ENCODE assay signal across 17 mouse cellular contexts in genomic region chr13:100787316-100788010, GRCm38 (mm10). TPM values are rescaled to one million over a fixed set of nuclear protein-coding genes. Genes with fewer than 3 reads are reported as not detected.
DNase-seq lines count a peak whose midpoint lies in the region; ATAC-seq and TF ChIP-seq lines count a peak whose summit lies in the region.
"Had no signal": no experiment of that assay in that cellular context is flagged by ENCODE, and none has a peak within 500 bp of the region (broad histone marks: within the 10 kb centered on the region; RNA-seq: fewer than 3 reads in every experiment).

No protein-coding gene starts in this region.

- no peak overlapping the region for H3K4me2 ChIP-seq in kidney, embryonic 16.5 days (replicated peaks; ENCODE audit: low read depth, low read length)

- WGBS in kidney, adult 2 months, result 64% methylated on average over 6 of the region's 6 CpGs
- 70% methylated on average over 6 of the region's 6 CpGs for WGBS in kidney, embryonic 16.5 days

- TF ChIP-seq CTCF in kidney, adult 2 months (conservative IDR thresholded peaks at IDR 0.05; ENCODE audit: insufficient read depth, insufficient read length, low read depth, low read length), result no peak
- no peak for TF ChIP-seq CTCF in gastrocnemius, adult 2 months (IDR thresholded peaks at IDR 0.05)

- H3K9ac ChIP-seq in kidney, embryonic 16.5 days (replicated peaks; ENCODE audit: low read length), result no peak overlapping the region

- peak; percentile 74 for DNase-seq in kidney, adult 2 months
- DNase-seq in ZHBTc4 (ENCODE audit: low read depth, low spot score), result peak; percentile 63
- DNase-seq in kidney, postnatal 14 days, result peak; percentile 55
- DNase-seq in lung, postnatal 14 days, result peak; percentile 11
- DNase-seq in embryo, embryonic 11 days, result no peak
- no peak for DNase-seq in gastrocnemius, adult 2 months
- DNase-seq in right cerebral cortex, postnatal 10 days (ENCODE audit: low spot score in 2 of 2), result no peak
- DNase-seq: cerebellum, adult 11-12 months; gastrocnemius, postnatal 10 days; liver; retina, postnatal 1 day; spleen, adult 18-20 months had no signal

- H3K4me1 ChIP-seq in kidney, adult 2 months (ENCODE audit: control insufficient read depth, insufficient read depth, low read length), result no peaks in the 10 kb centered on the region
- peaks cover 17% of the 10 kb centered on the region for H3K4me1 ChIP-seq in kidney, embryonic 16.5 days (ENCODE audit: insufficient read depth, low read length)

- no peaks in the 10 kb centered on the region for H3K27me3 ChIP-seq in kidney, adult 2 months (replicated peaks; ENCODE audit: control insufficient read depth, insufficient read depth, low read length)
- H3K27me3 ChIP-seq in kidney, embryonic 16.5 days (ENCODE audit: insufficient read depth, low read length), result no peaks in the 10 kb centered on the region
- H3K27me3 ChIP-seq: heart, embryonic 13.5 days; neural tube, embryonic 12.5 days had no signal

- intact Hi-C loops in gastrocnemius, adult 2 months (cut with DNase I), result loop anchor here (5.0 kb wide), 1 partner anchor 45 kb away; the partner anchor contains the start of gene Slc30a5

- no peak for TF ChIP-seq POLR2A in kidney, adult 2 months (IDR thresholded peaks at IDR 0.05; ENCODE audit: low read depth, low read length)

- ATAC-seq in kidney, embryonic 16.5 days (ENCODE audit: low FRiP score, low TSS enrichment), result no peak

- peak overlapping the region; percentile 67 for H3K27ac ChIP-seq in kidney, adult 2 months (ENCODE audit: insufficient read depth, low read depth, low read length)
- H3K27ac ChIP-seq in kidney, embryonic 16.5 days (ENCODE audit: low read length), result no peak overlapping the region
- no peak overlapping the region; the same call in 1 of the 2 replicates for H3K27ac ChIP-seq in gastrocnemius, adult 2 months
- H3K27ac ChIP-seq: heart, embryonic 13.5 days; neural tube, embryonic 12.5 days had no signal

- H3K36me3 ChIP-seq in kidney, adult 2 months (ENCODE audit: control insufficient read depth, insufficient read depth, low read length), result no peaks in the 10 kb centered on the region
- peaks cover 7% of the 10 kb centered on the region for H3K36me3 ChIP-seq in kidney, embryonic 16.5 days (ENCODE audit: insufficient read depth, low read length)

- H3K4me3 ChIP-seq in kidney, adult 2 months (ENCODE audit: insufficient read depth, low read depth, low read length), result no peak overlapping the region
- H3K4me3 ChIP-seq in kidney, embryonic 16.5 days (ENCODE audit: low read length), result no peak overlapping the region
- H3K4me3 ChIP-seq in gastrocnemius, adult 2 months, result no peak overlapping the region

- no peaks in the 10 kb centered on the region for H3K9me3 ChIP-seq in kidney, embryonic 16.5 days (ENCODE audit: low read length)
- H3K9me3 ChIP-seq: heart, embryonic 13.5 days; hindbrain, embryonic 10.5 days; neural tube, embryonic 12.5 days had no signal

RNA-seq across cellular contexts. Expression of gene Ccnb1, which starts 1.1 kb away (rescaled TPM):
- polyA plus RNA-seq in kidney, adult 2 months (2012; rRNA removed), result 1.0 and 1.1 TPM in 2 replicates
- polyA plus RNA-seq in kidney, embryonic 16.5 days (2015; fragmentation: Nextera tagmentation; extraction: Ambion mirVana), result 269 and 273 TPM in 2 replicates
- total RNA-seq in gastrocnemius, adult 2 months (2021), result not detected

RNA-seq across cellular contexts. Expression of gene Cenph, which starts 11.8 kb away (rescaled TPM):
- 0.19 and 0.23 TPM in 2 replicates for polyA plus RNA-seq in kidney, adult 2 months (2012; rRNA removed)
- 35.6 and 39.8 TPM in 2 replicates for polyA plus RNA-seq in kidney, embryonic 16.5 days (2015; fragmentation: Nextera tagmentation; extraction: Ambion mirVana)
- not detected for total RNA-seq in gastrocnemius, adult 2 months (2021)
- total RNA-seq: layer of hippocampus, adult 18-20 months had no signal

RNA-seq across cellular contexts. Expression of gene Mrps36, which starts 43.0 kb away (rescaled TPM):
- 105 and 131 TPM in 2 replicates for polyA plus RNA-seq in kidney, adult 2 months (2012; rRNA removed)
- 171 and 174 TPM in 2 replicates for polyA plus RNA-seq in kidney, embryonic 16.5 days (2015; fragmentation: Nextera tagmentation; extraction: Ambion mirVana)
- 100 to 1,000 TPM; 118 to 180 TPM for total RNA-seq in gastrocnemius, adult 2 months (2021)

RNA-seq across cellular contexts. Expression of gene Slc30a5, which starts 45.8 kb away (rescaled TPM):
- polyA plus RNA-seq in kidney, adult 2 months (2012; rRNA removed), result 28.5 and 33.8 TPM in 2 replicates
- polyA plus RNA-seq in kidney, embryonic 16.5 days (2015; fragmentation: Nextera tagmentation; extraction: Ambion mirVana), result 54.9 and 55.5 TPM in 2 replicates
- 10 to 100 TPM in 1 of 2 experiments, 1 to 10 TPM in 1; 9.1 to 13.6 TPM for total RNA-seq in gastrocnemius, adult 2 months (2021)

RNA-seq across cellular contexts. Expression of gene Cdk7, which starts 56.7 kb away (rescaled TPM):
- polyA plus RNA-seq in kidney, adult 2 months (2012; rRNA removed), result 13.4 and 15.4 TPM in 2 replicates
- polyA plus RNA-seq in kidney, embryonic 16.5 days (2015; fragmentation: Nextera tagmentation; extraction: Ambion mirVana), result 102 and 103 TPM in 2 replicates
- total RNA-seq in gastrocnemius, adult 2 months (2021), result 10 to 100 TPM; 11.5 to 13.6 TPM

Comparison
In these comparisons a context has a peak if more than half of its experiments do, and no peak if none do; other contexts are left out.
1. RNA of gene Ccnb1, which starts 1.1 kb away (polyA plus RNA-seq): 269 to 273 TPM in kidney, embryonic 16.5 days; 1.0 to 1.1 TPM in kidney, adult 2 months; every median in the first group is over 100 times any median in the second.
2. RNA of gene Cenph, which starts 11.8 kb away (polyA plus RNA-seq): 35.6 to 39.8 TPM in kidney, embryonic 16.5 days; 0.19 to 0.23 TPM in kidney, adult 2 months; every median in the first group is over 10 times any median in the second.
3. DNase-seq: peak in kidney, adult 2 months (single experiment), ZHBTc4 (single experiment), kidney, postnatal 14 days (single experiment) and lung, postnatal 14 days (single experiment); none in embryo, embryonic 11 days (single experiment), gastrocnemius, adult 2 months (single experiment) and right cerebral cortex, postnatal 10 days (0 of 2).